ENCODE assay signal across 20 mouse cellular contexts in genomic region chr2:156304351-156304750, GRCm38 (mm10). TPM values are rescaled to one million over a fixed set of nuclear protein-coding genes. Genes with fewer than 3 reads are reported as not detected.
DNase-seq lines count a peak whose midpoint lies in the region; ATAC-seq and TF ChIP-seq lines count a peak whose summit lies in the region.
"Had no signal": no experiment of that assay in that cellular context is flagged by ENCODE, and none has a peak within 500 bp of the region (broad histone marks: within the 10 kb centered on the region; RNA-seq: fewer than 3 reads in every experiment).

No protein-coding gene starts in this region.

- peak; percentile 53 for DNase-seq in kidney, adult 2 months
- no peak for DNase-seq in kidney, adult 9 months
- DNase-seq in kidney, postnatal 25 days: peak; percentile 71 to 76
- peak; percentile 6 for DNase-seq in midbrain, embryonic 11.5 days (ENCODE audit: low spot score, missing footprints)
- DNase-seq in NIH3T3 (ENCODE audit: low read depth): peak; percentile 25
- no peak for DNase-seq in frontal cortex, postnatal 10 days (ENCODE audit: low spot score in 2 of 2)
- DNase-seq: adrenal gland, adult 2 months; adrenal gland, postnatal 25 days; cerebellum, adult 2 months; embryo, embryonic 11 days; gastrocnemius, postnatal 36 days; heart, adult 11 months; heart, postnatal 36 days had no signal

- no peak overlapping the region for H3K4me2 ChIP-seq in kidney, embryonic 15.5 days
- H3K4me2 ChIP-seq in midbrain, embryonic 11.5 days: no peak overlapping the region
- no peak overlapping the region for H3K4me2 ChIP-seq in midbrain, embryonic 15.5 days
- H3K4me2 ChIP-seq: embryonic facial prominence, embryonic 15.5 days; heart, embryonic 13.5 days had no signal

- H3K36me3 ChIP-seq in kidney, adult 2 months (ENCODE audit: control insufficient read depth, insufficient read depth, low read length): peaks cover 2% of the 10 kb centered on the region; the same call in 1 of the 2 replicates
- peaks cover 85% of the 10 kb centered on the region for H3K36me3 ChIP-seq in kidney, embryonic 15.5 days
- peaks cover 8% of the 10 kb centered on the region for H3K36me3 ChIP-seq in midbrain, embryonic 11.5 days (ENCODE audit: control insufficient read depth, insufficient read depth, low read length)
- peaks cover 23% of the 10 kb centered on the region; the same call in 1 of the 2 replicates for H3K36me3 ChIP-seq in midbrain, embryonic 15.5 days (replicated peaks)

- no peaks in the 10 kb centered on the region for H3K27me3 ChIP-seq in kidney, adult 2 months (replicated peaks; ENCODE audit: control insufficient read depth, insufficient read depth, low read length)
- H3K27me3 ChIP-seq in kidney, embryonic 15.5 days: no peaks in the 10 kb centered on the region
- no peaks in the 10 kb centered on the region for H3K27me3 ChIP-seq in midbrain, embryonic 11.5 days (ENCODE audit: control insufficient read depth, insufficient read depth, low read length)
- no peaks in the 10 kb centered on the region for H3K27me3 ChIP-seq in midbrain, embryonic 15.5 days (replicated peaks)
- H3K27me3 ChIP-seq: embryonic facial prominence, embryonic 15.5 days; heart, embryonic 13.5 days had no signal

- H3K4me1 ChIP-seq in kidney, adult 2 months (ENCODE audit: control insufficient read depth, insufficient read depth, low read length): no peaks in the 10 kb centered on the region
- no peaks in the 10 kb centered on the region for H3K4me1 ChIP-seq in kidney, embryonic 15.5 days
- H3K4me1 ChIP-seq in midbrain, embryonic 11.5 days (ENCODE audit: control insufficient read depth, insufficient read depth, low read length): no peaks in the 10 kb centered on the region
- no peaks in the 10 kb centered on the region for H3K4me1 ChIP-seq in midbrain, embryonic 15.5 days
- H3K4me1 ChIP-seq: embryonic facial prominence, embryonic 15.5 days; forebrain, embryonic 10.5 days; heart, embryonic 13.5 days had no signal

- 81% methylated on average over 4 of the region's 4 CpGs for WGBS in kidney, adult 2 months
- 99% methylated on average over 4 of the region's 4 CpGs for WGBS in kidney, embryonic 15.5 days
- 94% methylated on average over 4 of the region's 4 CpGs for WGBS in midbrain, embryonic 11.5 days
- WGBS in midbrain, embryonic 15.5 days: 97% methylated on average over 4 of the region's 4 CpGs

- H3K9ac ChIP-seq in kidney, embryonic 15.5 days: no peak overlapping the region
- no peak overlapping the region for H3K9ac ChIP-seq in midbrain, embryonic 11.5 days (ENCODE audit: low read length)
- H3K9ac ChIP-seq in midbrain, embryonic 15.5 days: no peak overlapping the region
- H3K9ac ChIP-seq: embryonic facial prominence, embryonic 15.5 days; heart, embryonic 13.5 days had no signal

- no peak overlapping the region for H3K4me3 ChIP-seq in kidney, adult 2 months (ENCODE audit: insufficient read depth, low read depth, low read length)
- no peak overlapping the region for H3K4me3 ChIP-seq in kidney, embryonic 15.5 days (replicated peaks)
- H3K4me3 ChIP-seq in midbrain, embryonic 11.5 days (ENCODE audit: low read depth, low read length): no peak overlapping the region
- H3K4me3 ChIP-seq in midbrain, embryonic 15.5 days: no peak overlapping the region
- H3K4me3 ChIP-seq: embryonic facial prominence, embryonic 15.5 days; erythroblast, embryonic 14.5 days; forebrain, embryonic 10.5 days; heart, embryonic 13.5 days had no signal

- TF ChIP-seq CTCF in kidney, adult 2 months (conservative IDR thresholded peaks at IDR 0.05; ENCODE audit: insufficient read depth, insufficient read length, low read depth, low read length): no peak

- no peak for ATAC-seq in kidney, embryonic 15.5 days (replicated peaks; ENCODE audit: low FRiP score)
- no peak for ATAC-seq in midbrain, embryonic 11.5 days (ENCODE audit: low FRiP score)
- ATAC-seq in midbrain, embryonic 15.5 days (replicated peaks): no peak
- ATAC-seq: forebrain, embryonic 14.5 days had no signal

- H3K9me3 ChIP-seq in kidney, embryonic 15.5 days (replicated peaks): no peaks in the 10 kb centered on the region
- no peaks in the 10 kb centered on the region for H3K9me3 ChIP-seq in midbrain, embryonic 11.5 days (ENCODE audit: control insufficient read depth, low read length)
- no peaks in the 10 kb centered on the region for H3K9me3 ChIP-seq in midbrain, embryonic 15.5 days
- H3K9me3 ChIP-seq: embryonic facial prominence, embryonic 15.5 days; forebrain, embryonic 10.5 days; heart, embryonic 13.5 days had no signal

- no peak for TF ChIP-seq POLR2A in kidney, adult 2 months (IDR thresholded peaks at IDR 0.05; ENCODE audit: low read depth, low read length)

- no peak overlapping the region for H3K27ac ChIP-seq in kidney, adult 2 months (ENCODE audit: insufficient read depth, low read depth, low read length)
- no peak overlapping the region for H3K27ac ChIP-seq in kidney, embryonic 15.5 days
- no peak overlapping the region for H3K27ac ChIP-seq in midbrain, embryonic 11.5 days (ENCODE audit: low read depth, low read length)
- no peak overlapping the region for H3K27ac ChIP-seq in midbrain, embryonic 15.5 days
- H3K27ac ChIP-seq: embryonic facial prominence, embryonic 15.5 days; forebrain, embryonic 10.5 days; heart, embryonic 13.5 days had no signal

RNA-seq across cellular contexts. Expression of gene Cnbd2, which starts 7.7 kb away (rescaled TPM):
- 2.5 and 2.8 TPM in 2 replicates for polyA plus RNA-seq in kidney, adult 2 months (2012; rRNA removed)
- polyA plus RNA-seq in kidney, embryonic 15.5 days (2015; fragmentation: Nextera tagmentation; extraction: Ambion mirVana): 6.3 TPM in 2 replicates
- polyA plus RNA-seq in midbrain, embryonic 11.5 days (2014; fragmentation: Nextera tagmentation; extraction: Ambion mirVana): 3.3 and 4.2 TPM in 2 replicates
- 7.6 and 8.0 TPM in 2 replicates for polyA plus RNA-seq in midbrain, embryonic 15.5 days (2015; fragmentation: Nextera tagmentation; extraction: Ambion mirVana)
- polyA plus RNA-seq: erythroblast, embryonic 14.5 days had no signal

RNA-seq across cellular contexts. Expression of gene Scand1, which starts 8.2 kb away (rescaled TPM):
- 154 and 230 TPM in 2 replicates for polyA plus RNA-seq in kidney, adult 2 months (2012; rRNA removed)
- polyA plus RNA-seq in kidney, embryonic 15.5 days (2015; fragmentation: Nextera tagmentation; extraction: Ambion mirVana): 68.7 and 71.1 TPM in 2 replicates
- polyA plus RNA-seq in midbrain, embryonic 11.5 days (2014; fragmentation: Nextera tagmentation; extraction: Ambion mirVana): 85.3 and 93.4 TPM in 2 replicates
- polyA plus RNA-seq in midbrain, embryonic 15.5 days (2015; fragmentation: Nextera tagmentation; extraction: Ambion mirVana): 91.9 and 98.4 TPM in 2 replicates

Comparison
In these comparisons a context has a peak if more than half of its experiments do, and no peak if none do; other contexts are left out.
1. DNase-seq: peak in kidney, adult 2 months (single experiment), kidney, postnatal 25 days (2 of 2), midbrain, embryonic 11.5 days (single experiment) and NIH3T3 (single experiment); none in kidney, adult 9 months (single experiment) and frontal cortex, postnatal 10 days (0 of 2).